Comparison of ENCODE assay signal across 12 mouse cellular contexts in genomic region chr12:83043980-83044620, GRCm38 (mm10).
DNase-seq lines count a peak whose midpoint lies in the region; ATAC-seq and TF ChIP-seq lines count a peak whose summit lies in the region.
"Had no signal": no experiment of that assay in that cellular context is flagged by ENCODE, and none has a peak within 500 bp of the region (broad histone marks: within the 10 kb centered on the region; RNA-seq: fewer than 3 reads in every experiment).

No protein-coding gene starts in this region.

- H3K27ac ChIP-seq in kidney, embryonic 15.5 days: 0 out of 2 replicates have a peak overlapping the region, but pooled peaks have one; percentile 27
- H3K27ac ChIP-seq in forebrain, embryonic 12.5 days: peak overlapping the region; percentile 78
- H3K27ac ChIP-seq in hindbrain, embryonic 13.5 days: peak overlapping the region; percentile 90
- H3K27ac ChIP-seq in midbrain, postnatal 0 days (ENCODE audit: low read depth, low read length): peak overlapping the region; percentile 49
- H3K27ac ChIP-seq: liver, embryonic 14.5 days; macrophage had no signal

- WGBS in kidney, embryonic 15.5 days: 70% methylated on average over 6 of the region's 6 CpGs
- WGBS in forebrain, embryonic 12.5 days: 30% methylated on average over 6 of the region's 6 CpGs
- 39% methylated on average over 6 of the region's 6 CpGs for WGBS in hindbrain, embryonic 13.5 days
- 28% methylated on average over 6 of the region's 6 CpGs for WGBS in midbrain, postnatal 0 days

- no peak overlapping the region for H3K9ac ChIP-seq in kidney, embryonic 15.5 days
- H3K9ac ChIP-seq in forebrain, embryonic 12.5 days: no peak overlapping the region
- H3K9ac ChIP-seq in hindbrain, embryonic 13.5 days: peak overlapping the region; percentile 31; the same call in 1 of the 2 replicates
- no peak overlapping the region; the same call in 1 of the 2 replicates for H3K9ac ChIP-seq in midbrain, postnatal 0 days (replicated peaks; ENCODE audit: low read length, poor library complexity, severe bottlenecking)
- H3K9ac ChIP-seq: liver, embryonic 14.5 days had no signal

- H3K27me3 ChIP-seq in kidney, embryonic 15.5 days: no peaks in the 10 kb centered on the region
- 0 out of 2 replicates have a peak, but pooled peaks cover 10% of the 10 kb centered on the region for H3K27me3 ChIP-seq in forebrain, embryonic 12.5 days
- H3K27me3 ChIP-seq in hindbrain, embryonic 13.5 days: no peaks in the 10 kb centered on the region
- H3K27me3 ChIP-seq in midbrain, postnatal 0 days (ENCODE audit: insufficient read depth, low read length): no peaks in the 10 kb centered on the region

- no peak for DNase-seq in kidney, postnatal 10 days
- DNase-seq in midbrain, postnatal 0 days (ENCODE audit: low spot score): no peak
- no peak for DNase-seq in ovary, postnatal 10 days (ENCODE audit: low spot score)
- no peak for DNase-seq in thymus, postnatal 4 days
- DNase-seq: adrenal gland, adult 2 months; thymus, postnatal 25 days had no signal

- ATAC-seq in kidney, embryonic 15.5 days (replicated peaks; ENCODE audit: low FRiP score): no peak
- peak; percentile 69; the same call in 1 of the 2 replicates for ATAC-seq in forebrain, embryonic 12.5 days (ENCODE audit: low FRiP score)
- peak; percentile 67; the same call in 1 of the 2 replicates for ATAC-seq in hindbrain, embryonic 13.5 days (ENCODE audit: low FRiP score)
- 0 out of 2 replicates have a peak, but pooled peaks have one; percentile 9 for ATAC-seq in midbrain, postnatal 0 days (ENCODE audit: low FRiP score)
- ATAC-seq: inflammation-experienced regulatory T-cells, adult 6 months had no signal

- H3K36me3 ChIP-seq in kidney, embryonic 15.5 days: no peaks in the 10 kb centered on the region
- H3K36me3 ChIP-seq in forebrain, embryonic 12.5 days (replicated peaks): no peaks in the 10 kb centered on the region
- no peaks in the 10 kb centered on the region for H3K36me3 ChIP-seq in hindbrain, embryonic 13.5 days
- no peaks in the 10 kb centered on the region for H3K36me3 ChIP-seq in midbrain, postnatal 0 days (ENCODE audit: insufficient read depth, low read length)

- no peaks in the 10 kb centered on the region for H3K9me3 ChIP-seq in kidney, embryonic 15.5 days (replicated peaks)
- H3K9me3 ChIP-seq in forebrain, embryonic 12.5 days: no peaks in the 10 kb centered on the region
- no peaks in the 10 kb centered on the region for H3K9me3 ChIP-seq in hindbrain, embryonic 13.5 days
- no peaks in the 10 kb centered on the region for H3K9me3 ChIP-seq in midbrain, postnatal 0 days (ENCODE audit: low read length)

- H3K4me1 ChIP-seq in kidney, embryonic 15.5 days: peaks cover 16% of the 10 kb centered on the region
- H3K4me1 ChIP-seq in forebrain, embryonic 12.5 days: peaks cover 33% of the 10 kb centered on the region
- peaks cover 56% of the 10 kb centered on the region for H3K4me1 ChIP-seq in hindbrain, embryonic 13.5 days (replicated peaks)
- H3K4me1 ChIP-seq in midbrain, postnatal 0 days (ENCODE audit: insufficient read depth, low read length): peaks cover 10% of the 10 kb centered on the region

- H3K4me2 ChIP-seq in kidney, embryonic 15.5 days: no peak overlapping the region
- peak overlapping the region; percentile 40 for H3K4me2 ChIP-seq in forebrain, embryonic 12.5 days
- peak overlapping the region; percentile 46 for H3K4me2 ChIP-seq in hindbrain, embryonic 13.5 days
- 0 out of 2 replicates have a peak overlapping the region, but pooled peaks have one; percentile 4 for H3K4me2 ChIP-seq in midbrain, postnatal 0 days (ENCODE audit: low read depth, low read length, poor library complexity, severe bottlenecking)

- no peak for TF ChIP-seq CTCF in midbrain, postnatal 0 days (IDR thresholded peaks at IDR 0.05)

- H3K4me3 ChIP-seq in kidney, embryonic 15.5 days (replicated peaks): no peak overlapping the region
- H3K4me3 ChIP-seq in forebrain, embryonic 12.5 days (replicated peaks): no peak overlapping the region
- H3K4me3 ChIP-seq in hindbrain, embryonic 13.5 days: no peak overlapping the region
- no peak overlapping the region for H3K4me3 ChIP-seq in midbrain, postnatal 0 days (ENCODE audit: low read depth, low read length)

Comparison
In these comparisons a context has a peak if more than half of its experiments do, and no peak if none do; other contexts are left out.
1. H3K27ac ChIP-seq: peak in every context shown above with its lines; median percentile 90 in hindbrain, embryonic 13.5 days; 78 in forebrain, embryonic 12.5 days; 49 in midbrain, postnatal 0 days; 27 in kidney, embryonic 15.5 days.